Mouse (Mus musculus): Measurements from ENCODE around the gene Mlh1. TPM values are rescaled to one million over a fixed set of nuclear protein-coding genes. Genes with fewer than 3 reads are reported as not detected.

Gene Mlh1
- polyA plus RNA-seq, 1 experiment, result 5.7 TPM

DNA sequence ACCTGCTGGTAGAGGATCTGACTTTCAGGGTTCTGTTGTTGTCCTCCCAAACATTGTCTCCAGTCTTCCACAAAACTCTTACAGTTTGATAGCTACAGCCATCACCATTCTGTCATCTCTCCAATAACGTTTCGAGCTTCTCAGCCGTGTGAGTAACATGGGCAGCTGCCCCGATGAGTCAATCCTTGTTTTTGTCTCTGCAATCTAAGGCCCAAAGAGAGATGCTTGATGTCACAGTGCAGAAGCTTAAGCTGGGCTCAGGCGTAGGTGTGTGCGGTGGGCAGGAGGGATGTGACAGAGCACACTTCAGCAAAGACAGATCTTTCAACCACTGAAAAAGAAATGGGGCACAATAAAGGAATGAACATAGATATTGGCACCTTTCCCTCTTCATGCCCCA lies 32.4 kb upstream of the Mlh1 start:
- no peaks in the 10 kb centered on the region for H3K4me1 ChIP-seq
- no peaks in the 10 kb centered on the region for H3K36me3 ChIP-seq (replicated peaks; ENCODE audit: low read length)
- TF ChIP-seq FLI1 (IDR thresholded peaks at IDR 0.05; ENCODE audit: low read length), result no peak
- no peak for TF ChIP-seq GATA1 (IDR thresholded peaks at IDR 0.05; ENCODE audit: borderline replicate concordance, low read length)
- H3K27me3 ChIP-seq (replicated peaks), result peaks cover 72% of the 10 kb centered on the region
- no peak overlapping the region for H3K4me3 ChIP-seq (replicated peaks)
- no peaks in the 10 kb centered on the region for H3K9me3 ChIP-seq

DNA sequence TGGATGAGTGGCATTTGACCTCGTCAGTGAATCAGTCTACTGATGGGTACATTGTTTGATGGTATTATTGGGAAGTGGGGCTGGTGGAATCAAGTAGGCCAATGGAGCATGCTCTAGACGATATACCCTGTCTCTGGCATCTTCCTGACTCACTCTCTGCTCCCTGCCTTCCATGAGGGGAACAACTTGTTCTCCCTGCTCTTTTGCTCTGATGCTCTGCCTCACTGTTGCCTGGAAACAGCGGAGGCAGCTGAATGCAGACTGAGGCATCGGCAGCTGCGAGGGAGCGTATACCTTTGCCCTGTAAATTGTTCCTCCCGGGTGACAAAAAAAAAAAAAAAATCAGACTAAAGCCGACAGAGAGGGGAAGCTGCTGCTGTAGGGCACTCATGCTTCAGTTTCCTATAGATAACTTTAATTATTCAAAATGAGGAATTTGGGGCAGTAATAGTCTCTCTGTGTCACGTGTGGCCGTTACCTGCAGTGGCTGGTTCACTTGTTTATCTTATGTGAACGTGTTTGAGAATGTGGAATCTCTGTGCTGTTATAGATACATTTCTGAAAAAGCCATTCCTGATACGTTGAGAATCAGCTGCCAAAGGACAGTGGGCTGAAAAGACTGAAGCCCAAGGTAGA lies 30.7 kb upstream of the Mlh1 start:
- TF ChIP-seq GATA1 (IDR thresholded peaks at IDR 0.05; ENCODE audit: borderline replicate concordance, low read length) (no peak), FLI1 (IDR thresholded peaks at IDR 0.05; ENCODE audit: low read length) (no peak)

DNA sequence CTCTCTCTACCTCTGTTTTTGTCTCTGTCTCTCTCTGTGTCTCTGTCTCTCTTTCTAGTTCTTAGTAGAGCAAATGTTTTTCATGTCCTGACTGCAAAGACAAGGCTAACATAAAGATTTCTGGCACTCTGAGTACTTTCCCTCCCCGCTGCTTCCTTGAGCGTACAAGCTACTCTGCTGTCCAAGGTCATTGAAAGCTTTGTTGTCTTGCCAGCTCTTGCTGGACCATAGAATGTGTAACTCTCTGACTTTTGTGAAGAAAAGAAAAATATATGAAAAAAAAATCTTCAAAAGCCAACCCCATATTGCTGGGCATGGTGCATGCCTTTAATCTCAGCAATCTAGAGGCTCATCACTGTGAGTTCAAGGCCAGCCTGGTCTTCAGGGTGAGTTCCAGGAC lies 27.0 kb upstream of the Mlh1 start:
- Histone ChIP-seq H3K27me3 (replicated peaks) (peaks cover 48% of the 10 kb centered on the region), H3K9me3 (no peaks in the 10 kb centered on the region), H3K4me1 (0 out of 2 replicates have a peak, but pooled peaks cover 5% of the 10 kb centered on the region), H3K4me3 (replicated peaks) (no peak overlapping the region), H3K36me3 (replicated peaks; ENCODE audit: low read length) (no peaks in the 10 kb centered on the region)
- TF ChIP-seq FLI1 (IDR thresholded peaks at IDR 0.05; ENCODE audit: low read length) (no peak), GATA1 (IDR thresholded peaks at IDR 0.05; ENCODE audit: borderline replicate concordance, low read length) (no peak)

More for the DNA sequence above, 30.7 kb upstream of the Mlh1 start:
- Histone ChIP-seq H3K4me1 (no peaks in the 10 kb centered on the region), H3K36me3 (replicated peaks; ENCODE audit: low read length) (no peaks in the 10 kb centered on the region), H3K27me3 (replicated peaks) (peaks cover 67% of the 10 kb centered on the region), H3K9me3 (no peaks in the 10 kb centered on the region), H3K4me3 (replicated peaks) (no peak overlapping the region)

DNA sequence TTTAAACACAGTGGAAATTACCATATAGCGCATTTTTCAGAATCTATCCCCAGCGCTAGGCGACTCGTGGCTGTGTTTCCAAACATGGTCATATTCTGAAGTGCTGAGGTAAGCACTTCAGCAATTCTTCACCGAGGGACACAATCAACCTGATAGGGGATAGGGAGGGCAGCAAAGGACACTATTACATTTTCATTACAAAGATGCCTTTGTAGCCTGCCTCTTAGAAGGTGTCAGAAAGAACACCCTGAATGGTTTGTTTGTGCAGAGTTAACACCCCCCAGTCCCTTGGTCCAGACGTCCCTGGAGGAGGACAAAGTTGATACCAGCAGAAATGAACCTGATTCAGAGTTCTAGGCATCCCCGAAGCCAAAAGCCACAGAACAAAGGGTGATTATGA lies 24.8 kb upstream of the Mlh1 start:
- peaks cover 44% of the 10 kb centered on the region for H3K27me3 ChIP-seq (replicated peaks)
- H3K4me3 ChIP-seq (replicated peaks), result no peak overlapping the region
- H3K9me3 ChIP-seq, result no peaks in the 10 kb centered on the region
- 0 out of 2 replicates have a peak, but pooled peaks cover 5% of the 10 kb centered on the region for H3K4me1 ChIP-seq
- no peaks in the 10 kb centered on the region for H3K36me3 ChIP-seq (replicated peaks; ENCODE audit: low read length)
- no peak for TF ChIP-seq FLI1 (IDR thresholded peaks at IDR 0.05; ENCODE audit: low read length)
- no peak for TF ChIP-seq GATA1 (IDR thresholded peaks at IDR 0.05; ENCODE audit: borderline replicate concordance, low read length)

DNA sequence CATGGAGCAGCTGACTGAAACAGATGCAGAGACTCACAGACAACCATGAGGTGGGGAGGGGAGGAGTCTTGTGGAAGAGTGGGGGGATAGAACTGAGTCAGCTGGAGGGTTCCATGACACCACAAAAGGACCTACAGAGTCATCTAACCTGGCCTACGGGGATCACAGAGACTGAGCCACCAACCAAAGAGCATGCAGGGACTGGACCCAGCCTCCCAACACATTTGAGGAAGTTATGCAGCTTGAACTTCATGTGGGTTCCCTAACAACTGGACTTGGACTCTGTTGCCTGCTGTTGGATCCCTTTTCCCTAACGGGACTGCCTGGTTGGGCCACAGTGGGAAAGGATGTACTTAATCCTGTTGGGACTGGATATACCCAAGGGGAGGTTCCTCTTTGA lies 23.7 kb upstream of the Mlh1 start:
- Histone ChIP-seq H3K4me1 (0 out of 2 replicates have a peak, but pooled peaks cover 5% of the 10 kb centered on the region), H3K36me3 (replicated peaks; ENCODE audit: low read length) (no peaks in the 10 kb centered on the region), H3K27me3 (replicated peaks) (peaks cover 40% of the 10 kb centered on the region), H3K9me3 (no peaks in the 10 kb centered on the region), H3K4me3 (replicated peaks) (no peak overlapping the region)
- no peak for TF ChIP-seq GATA1 (IDR thresholded peaks at IDR 0.05; ENCODE audit: borderline replicate concordance, low read length)
- no peak for TF ChIP-seq FLI1 (IDR thresholded peaks at IDR 0.05; ENCODE audit: low read length)

DNA sequence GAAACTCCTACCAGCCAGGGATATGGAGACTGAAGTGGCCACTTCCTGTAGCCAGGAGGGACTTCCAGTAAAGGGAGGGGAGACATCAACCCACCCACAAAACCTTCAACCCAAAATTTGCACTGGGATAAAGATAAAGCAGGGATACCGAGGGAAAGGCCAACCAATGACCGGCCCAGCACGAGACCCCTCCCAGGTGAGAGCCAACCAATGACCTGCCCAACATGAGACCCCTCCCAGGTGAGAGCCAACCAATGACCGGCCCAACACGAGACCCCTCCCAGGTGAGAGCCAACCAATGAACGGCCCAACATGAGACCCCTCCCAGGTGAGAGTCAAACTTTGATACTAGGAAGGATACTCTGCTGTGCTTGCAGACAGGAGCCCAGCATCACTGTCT lies 23.3 kb upstream of the Mlh1 start:
- no peaks in the 10 kb centered on the region for H3K9me3 ChIP-seq
- no peaks in the 10 kb centered on the region for H3K36me3 ChIP-seq (replicated peaks; ENCODE audit: low read length)
- H3K4me3 ChIP-seq (replicated peaks), result no peak overlapping the region
- TF ChIP-seq FLI1 (IDR thresholded peaks at IDR 0.05; ENCODE audit: low read length) (no peak), GATA1 (IDR thresholded peaks at IDR 0.05; ENCODE audit: borderline replicate concordance, low read length) (no peak)
- peaks cover 36% of the 10 kb centered on the region for H3K27me3 ChIP-seq (replicated peaks)
- H3K4me1 ChIP-seq, result peaks cover 8% of the 10 kb centered on the region

DNA sequence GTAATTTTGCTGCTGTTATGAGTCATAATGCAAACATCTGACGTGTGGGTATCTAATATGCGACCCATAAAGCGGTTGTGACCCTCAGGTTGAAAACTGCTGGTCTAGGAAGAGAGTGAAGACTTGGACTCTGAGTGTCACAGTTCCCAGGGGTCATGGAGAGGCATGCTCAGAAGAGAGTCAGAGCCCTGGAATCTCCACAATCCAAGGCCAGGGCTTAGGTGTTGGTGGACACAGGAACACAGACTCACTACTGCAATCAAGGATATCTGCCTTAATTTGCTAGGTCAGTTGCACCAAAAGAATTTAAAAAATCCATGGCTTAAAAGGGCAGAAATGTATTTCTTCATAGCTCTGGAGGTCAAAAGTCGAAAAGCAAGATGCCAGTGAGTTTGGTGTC lies 21.6 kb upstream of the Mlh1 start:
- Histone ChIP-seq H3K27me3 (replicated peaks) (peaks cover 30% of the 10 kb centered on the region), H3K4me3 (replicated peaks) (no peak overlapping the region), H3K4me1 (peaks cover 25% of the 10 kb centered on the region), H3K36me3 (replicated peaks; ENCODE audit: low read length) (no peaks in the 10 kb centered on the region), H3K9me3 (no peaks in the 10 kb centered on the region)
- TF ChIP-seq FLI1 (IDR thresholded peaks at IDR 0.05; ENCODE audit: low read length) (no peak), GATA1 (IDR thresholded peaks at IDR 0.05; ENCODE audit: borderline replicate concordance, low read length) (no peak)

DNA sequence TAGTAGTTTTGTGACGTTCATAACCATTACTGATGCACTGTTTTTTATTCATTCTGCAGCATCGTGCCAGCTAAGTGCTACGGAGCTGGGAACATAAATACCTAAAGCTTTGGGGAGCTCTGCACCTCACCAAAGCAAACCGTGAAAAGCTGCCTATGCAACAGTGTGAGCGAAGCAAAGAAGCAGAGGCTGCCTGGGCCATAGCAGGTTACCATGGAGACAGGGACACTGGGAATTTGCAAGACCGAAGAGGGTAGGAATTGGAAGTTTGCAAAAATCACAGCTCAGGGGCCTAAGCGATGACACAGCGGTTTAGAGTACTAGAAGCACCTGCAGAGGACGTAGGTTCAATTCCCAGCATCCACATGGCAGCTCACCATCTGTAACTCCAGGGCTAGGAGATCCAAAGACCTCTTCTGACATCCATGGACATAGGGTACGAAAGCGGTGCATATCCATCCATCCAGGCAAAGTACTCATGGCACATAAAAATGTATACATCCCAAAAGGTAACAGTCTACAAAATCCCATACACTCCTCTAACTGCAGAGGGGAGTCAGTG lies 19.0 kb upstream of the Mlh1 start:
- Histone ChIP-seq H3K36me3 (replicated peaks; ENCODE audit: low read length) (no peaks in the 10 kb centered on the region), H3K27me3 (replicated peaks) (peaks cover 22% of the 10 kb centered on the region), H3K4me3 (replicated peaks) (no peak overlapping the region), H3K9me3 (no peaks in the 10 kb centered on the region), H3K4me1 (peaks cover 30% of the 10 kb centered on the region)
- no peak for TF ChIP-seq FLI1 (IDR thresholded peaks at IDR 0.05; ENCODE audit: low read length)
- TF ChIP-seq GATA1 (IDR thresholded peaks at IDR 0.05; ENCODE audit: borderline replicate concordance, low read length), result no peak

DNA sequence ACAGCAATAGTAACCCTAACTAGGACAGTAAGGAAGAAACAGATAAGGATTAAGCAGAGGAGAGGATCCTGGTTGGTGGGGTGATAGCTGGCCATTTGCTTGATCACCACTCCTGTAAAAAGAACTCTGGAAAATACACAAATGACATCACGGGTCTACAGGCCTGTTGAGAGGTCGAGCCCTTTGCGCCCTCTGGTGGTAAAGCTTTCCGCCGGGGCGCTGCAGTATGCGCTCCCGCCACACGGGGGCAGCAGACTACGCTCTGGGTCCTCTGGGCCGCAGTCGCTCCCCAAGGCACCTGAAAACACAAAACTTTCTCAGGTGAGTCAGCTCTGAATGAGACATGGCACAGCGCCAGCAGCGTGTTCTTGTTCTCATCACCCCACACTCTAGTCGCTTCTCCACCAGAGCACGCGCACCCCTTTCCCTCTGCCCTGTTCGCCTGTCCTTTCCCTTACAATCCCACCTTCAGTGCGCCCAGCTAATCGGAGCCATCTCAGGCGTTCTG lies 18.3 kb upstream of the Mlh1 start:
- Histone ChIP-seq H3K4me1 (peaks cover 31% of the 10 kb centered on the region), H3K27me3 (replicated peaks) (peaks cover 21% of the 10 kb centered on the region), H3K36me3 (replicated peaks; ENCODE audit: low read length) (no peaks in the 10 kb centered on the region), H3K9me3 (no peaks in the 10 kb centered on the region), H3K4me3 (replicated peaks) (peak overlapping the region; percentile 80)
- TF ChIP-seq FLI1 (IDR thresholded peaks at IDR 0.05; ENCODE audit: low read length) (no peak), GATA1 (IDR thresholded peaks at IDR 0.05; ENCODE audit: borderline replicate concordance, low read length) (no peak)

DNA sequence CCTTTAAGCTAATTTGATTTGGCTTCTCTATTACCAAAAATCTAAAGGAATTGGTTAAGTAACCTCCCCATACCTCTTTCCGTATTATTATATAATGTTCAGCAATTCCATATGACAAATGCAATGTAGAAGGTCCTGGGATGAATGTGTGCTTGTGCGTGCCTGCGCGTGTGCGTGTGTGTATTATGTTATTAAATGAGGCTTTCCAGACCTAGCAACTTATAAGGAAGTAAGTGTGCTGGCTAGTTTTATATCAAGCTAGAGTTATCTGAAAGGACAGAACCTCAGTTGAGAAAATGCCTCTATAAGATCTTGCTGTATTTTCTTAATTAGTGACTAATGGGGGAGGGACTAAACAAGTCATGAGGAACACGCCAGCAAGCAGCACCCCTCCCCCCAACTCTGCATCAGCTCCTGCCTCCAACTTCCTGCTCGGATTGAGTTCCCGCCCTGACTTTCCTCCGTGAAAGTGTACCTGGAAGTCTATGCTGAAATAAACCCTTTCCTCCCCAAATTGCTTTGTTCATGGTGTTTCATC lies 17.8 kb upstream of the Mlh1 start:
- H3K4me1 ChIP-seq, result peaks cover 27% of the 10 kb centered on the region
- no peaks in the 10 kb centered on the region for H3K9me3 ChIP-seq
- peak overlapping the region; percentile 71 for H3K4me3 ChIP-seq (replicated peaks)
- H3K27me3 ChIP-seq (replicated peaks), result peaks cover 21% of the 10 kb centered on the region
- TF ChIP-seq GATA1 (IDR thresholded peaks at IDR 0.05; ENCODE audit: borderline replicate concordance, low read length) (no peak), FLI1 (IDR thresholded peaks at IDR 0.05; ENCODE audit: low read length) (no peak)
- H3K36me3 ChIP-seq (replicated peaks; ENCODE audit: low read length), result no peaks in the 10 kb centered on the region

Data from megakaryocyte, embryonic 14.5 days (primary cell).